24 mouse cellular contexts compared by ENCODE assay signal in genomic region chr10:17586910-17587309, GRCm38 (mm10).
"Had no signal": no experiment of that assay in that cellular context is flagged by ENCODE, and none has a peak within 500 bp of the region (broad histone marks: within the 10 kb centered on the region; RNA-seq: fewer than 3 reads in every experiment).

No protein-coding gene starts in this region.

- H3K4me1 ChIP-seq: heart, embryonic 13.5 days; heart, embryonic 15.5 days; hindbrain, embryonic 10.5 days; hindbrain, embryonic 12.5 days; hindbrain, embryonic 15.5 days; limb, embryonic 13.5 days; limb, embryonic 15.5 days had no signal

- H3K4me3 ChIP-seq: heart, adult 2 months; heart, embryonic 13.5 days; heart, embryonic 15.5 days; hindbrain, embryonic 10.5 days; hindbrain, embryonic 12.5 days; hindbrain, embryonic 15.5 days; layer of hippocampus, adult 2 months; limb, embryonic 13.5 days; limb, embryonic 15.5 days; liver, embryonic 12.5 days had no signal

- H3K9me3 ChIP-seq: heart, embryonic 13.5 days; heart, embryonic 15.5 days; hindbrain, embryonic 10.5 days; hindbrain, embryonic 12.5 days; hindbrain, embryonic 15.5 days; limb, embryonic 13.5 days; limb, embryonic 15.5 days; liver, embryonic 12.5 days had no signal

- ATAC-seq: hindbrain, postnatal 0 days; intestine, embryonic 16.5 days; liver, embryonic 12.5 days had no signal

- H3K27ac ChIP-seq: heart, adult 2 months; heart, embryonic 13.5 days; heart, embryonic 15.5 days; hindbrain, embryonic 10.5 days; hindbrain, embryonic 12.5 days; hindbrain, embryonic 15.5 days; hindbrain, postnatal 0 days; layer of hippocampus, adult 2 months; limb, embryonic 13.5 days; limb, embryonic 15.5 days; liver, embryonic 12.5 days; liver, embryonic 14.5 days had no signal

- H3K36me3 ChIP-seq: heart, embryonic 13.5 days; heart, embryonic 15.5 days; hindbrain, embryonic 10.5 days; hindbrain, embryonic 12.5 days; hindbrain, embryonic 15.5 days; limb, embryonic 13.5 days; limb, embryonic 15.5 days; liver, embryonic 12.5 days had no signal

- DNase-seq: gastrocnemius, postnatal 14 days; gastrocnemius, postnatal 36 days; heart, adult 2 months; heart, postnatal 4 days; kidney, adult 11 months; kidney, adult 2 months; kidney, adult 9 months; kidney, postnatal 10 days; kidney, postnatal 25 days; kidney, postnatal 4 days; layer of hippocampus, postnatal 36 days; left cerebral cortex, postnatal 4 days had no signal

- H3K27me3 ChIP-seq: heart, embryonic 13.5 days; heart, embryonic 15.5 days; hindbrain, embryonic 12.5 days; hindbrain, embryonic 15.5 days; limb, embryonic 13.5 days; limb, embryonic 15.5 days had no signal

- H3K9ac ChIP-seq: heart, embryonic 13.5 days; heart, embryonic 15.5 days; hindbrain, embryonic 12.5 days; hindbrain, embryonic 15.5 days; limb, embryonic 13.5 days; limb, embryonic 15.5 days; liver, embryonic 12.5 days; liver, embryonic 14.5 days had no signal
